Mouse (Mus musculus) heart, embryonic 16.5 days (tissue): Measurements from ENCODE around the gene H1fnt. TPM values are rescaled to one million over a fixed set of nuclear protein-coding genes. Genes with fewer than 3 reads are reported as not detected.

Experiments used
- ATAC-seq: fragments of 200-750 bp; cut with Nextera tagmentation; replicated peaks from 2 replicates; pipeline ENCODE4 v1.8.0; 2017; ENCODE audit warnings: moderate number of reproducible peaks; ENCODE audit not compliant: insufficient read depth, low FRiP score; ENCODE audit errors: extremely low read depth
- H3K27ac ChIP-seq: fragments of 300-500 bp; sonication (generic); 2 replicates; pipeline ENCODE4 v1.5.1; 2014; ENCODE audit warnings: mild to moderate bottlenecking, low read length, control low read depth, moderate library complexity
- H3K27me3 ChIP-seq: fragments of 300-500 bp; sonication (generic); 2 replicates; pipeline ENCODE4 v1.6.1; 2014; ENCODE audit warnings: low read length, mixed read lengths; ENCODE audit not compliant: control insufficient read depth, insufficient read depth
- H3K36me3 ChIP-seq: fragments of 300-500 bp; sonication (generic); 2 replicates; pipeline ENCODE4 v1.6.1; 2014; ENCODE audit not compliant: control insufficient read depth, insufficient read depth
- H3K4me1 ChIP-seq: fragments of 300-500 bp; sonication (generic); 2 replicates; pipeline ENCODE4 v1.6.1; 2014; ENCODE audit warnings: low read length, mixed read lengths; ENCODE audit not compliant: control insufficient read depth, insufficient read depth
- H3K4me2 ChIP-seq: fragments of 300-500 bp; sonication (generic); 2 replicates; pipeline ENCODE4 v1.6.1; 2014; ENCODE audit warnings: low read depth, mild to moderate bottlenecking, control low read depth, low read length
- H3K4me3 ChIP-seq: fragments of 300-500 bp; sonication (generic); 2 replicates; pipeline ENCODE4 v1.5.1; 2014; ENCODE audit warnings: mild to moderate bottlenecking, control low read depth, low read length
- H3K9ac ChIP-seq: fragments of 300-500 bp; sonication (generic); 2 replicates; pipeline ENCODE4 v1.6.1; 2014; ENCODE audit warnings: low read length, control low read depth
- H3K9me3 ChIP-seq: fragments of 300-500 bp; sonication (generic); replicated peaks from 2 replicates; pipeline ENCODE4 v1.6.1; 2016; ENCODE audit warnings: low read length; ENCODE audit not compliant: control insufficient read depth
- WGBS: fragments of 180-500 bp; shearing (Covaris S2); extraction: QIAGEN DNeasy Blood & Tissue Kit; methylation state at CpG from one replicate; pipeline ENCODE4 v1.1.7; 2014; 5-methylcytosine and 5-hydroxymethylcytosine counted together
- polyA plus RNA-seq: library from polyadenylated mRNA; unstranded; fragments of >200 nt; fragmentation: Nextera tagmentation; extraction: Ambion mirVana; gene quantifications from 2 replicates; pipeline ENCODE4 v1.2.1, GENCODE M21; 2015

Gene H1fnt
- polyA plus RNA-seq, 1 experiment from 2014 or later, result not detected

DNA sequence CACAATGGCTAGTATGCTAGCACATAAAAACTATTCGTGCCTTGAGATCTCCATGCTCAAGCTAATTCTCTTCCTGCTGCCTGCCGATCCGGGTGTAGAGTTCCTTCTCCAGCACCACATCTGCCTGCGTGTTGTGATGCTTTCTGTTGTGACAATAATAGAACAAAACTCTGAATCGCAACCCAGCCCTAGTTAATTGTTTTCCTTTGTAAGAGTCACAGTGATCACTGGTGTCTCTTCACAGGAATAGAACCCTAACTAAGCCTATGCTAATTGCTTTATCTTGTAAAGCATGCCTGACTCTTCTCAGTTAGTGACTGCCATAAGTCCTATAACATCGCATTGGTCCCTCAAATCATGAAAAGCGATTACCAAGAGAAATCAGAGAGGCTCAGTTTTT is 31.0 kb downstream of the H1fnt start:
- H3K27me3 ChIP-seq, result no peaks in the 10 kb centered on the region
- no peak overlapping the region for H3K4me3 ChIP-seq
- H3K4me1 ChIP-seq, result no peaks in the 10 kb centered on the region
- H3K27ac ChIP-seq, result no peak overlapping the region
- 72% methylated on average over 7 of the region's 7 CpGs for WGBS
- H3K9me3 ChIP-seq, result no peaks in the 10 kb centered on the region
- no peak overlapping the region for H3K9ac ChIP-seq
- no peak overlapping the region for H3K4me2 ChIP-seq
- H3K36me3 ChIP-seq, result no peaks in the 10 kb centered on the region
- ATAC-seq, result no peak

DNA sequence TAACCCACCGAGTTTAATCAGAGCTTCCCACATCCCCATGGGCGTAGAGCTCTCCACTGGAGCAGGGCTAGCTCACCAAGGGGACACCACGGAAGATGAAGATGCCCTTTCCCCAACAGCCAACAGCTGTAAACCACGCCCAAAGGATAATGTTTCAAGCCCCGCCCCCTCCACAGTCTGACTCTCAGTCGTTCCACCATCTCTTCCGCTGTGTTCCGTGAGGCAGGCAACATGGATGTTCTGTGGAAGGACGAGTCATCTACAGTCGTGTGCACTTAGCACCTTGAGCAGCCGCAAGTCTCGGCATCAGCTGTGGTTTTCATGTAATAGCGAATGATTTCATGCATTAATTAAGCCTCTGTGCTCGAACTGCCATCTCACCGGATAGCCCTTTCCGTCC is 31.5 kb downstream of the H1fnt start:
- Histone ChIP-seq H3K4me1 (no peaks in the 10 kb centered on the region), H3K9ac (no peak overlapping the region), H3K36me3 (no peaks in the 10 kb centered on the region), H3K4me2 (no peak overlapping the region), H3K27ac (no peak overlapping the region), H3K4me3 (no peak overlapping the region), H3K9me3 (no peaks in the 10 kb centered on the region), H3K27me3 (no peaks in the 10 kb centered on the region)
- no peak for ATAC-seq
- 40% methylated on average over 16 of the region's 16 CpGs for WGBS

DNA sequence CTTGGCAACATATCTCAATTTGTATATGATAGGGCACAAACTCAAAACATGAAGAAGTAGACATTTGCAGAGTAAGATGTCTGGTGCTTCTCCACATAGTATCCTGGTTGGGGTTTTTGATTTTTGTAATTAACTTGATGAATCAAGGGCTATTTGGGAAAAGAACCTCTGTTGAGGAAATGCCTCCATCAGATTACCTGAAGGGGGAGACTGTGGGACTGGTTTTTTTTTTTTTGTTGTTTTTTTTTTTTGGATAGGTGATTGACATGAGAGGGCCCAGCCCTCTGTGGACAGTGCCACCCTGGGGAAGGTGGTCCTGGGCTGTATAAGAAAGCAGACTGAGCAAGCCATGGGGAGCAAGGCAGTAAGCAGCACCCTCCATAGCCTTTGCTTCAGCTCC is 34.7 kb downstream of the H1fnt start:
- no peak overlapping the region for H3K9ac ChIP-seq
- no peak overlapping the region for H3K4me3 ChIP-seq
- ATAC-seq, result no peak

DNA sequence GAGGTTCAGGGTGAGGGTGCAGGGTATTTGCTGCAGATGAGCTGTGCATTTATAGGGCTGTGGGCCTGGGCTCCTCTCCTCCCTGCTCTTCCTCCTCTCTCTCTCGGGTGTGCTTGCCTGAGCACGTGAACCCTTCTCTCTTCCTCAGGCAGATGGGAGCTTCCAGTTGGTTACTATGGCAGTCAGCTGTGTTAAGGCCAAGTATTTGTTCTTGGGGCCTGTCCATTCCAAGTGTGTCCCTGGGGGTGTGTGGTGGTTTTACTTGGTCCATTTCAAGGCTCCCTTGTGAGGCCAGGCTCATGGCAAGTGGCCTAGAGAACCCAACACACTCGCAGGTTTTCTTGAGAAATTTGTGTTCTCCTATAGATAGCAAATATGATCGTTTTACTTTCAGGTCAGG is 36.2 kb downstream of the H1fnt start, which contains the start of the genes Gm44579 and Olfr287:
TSS of gene Gm44579 (minus strand) at position 101 of the 400 bp plus-strand sequence.
TSS of gene Olfr287 (minus strand) at position 180 of the 400 bp plus-strand sequence.
- no peaks in the 10 kb centered on the region for H3K36me3 ChIP-seq
- no peak within 1 kb of the TSS for H3K4me2 ChIP-seq
- no peaks in the 10 kb centered on the region for H3K9me3 ChIP-seq
- no peak within 1 kb of the TSS for H3K4me3 ChIP-seq
- H3K27me3 ChIP-seq, result no peaks in the 10 kb centered on the region
- 57% methylated on average over 4 of the region's 4 CpGs for WGBS
- no peak within 1 kb of the TSS for H3K9ac ChIP-seq
- H3K27ac ChIP-seq, result no peak within 1 kb of the TSS
- H3K4me1 ChIP-seq, result no peaks in the 10 kb centered on the region
- no peak for ATAC-seq

More for the DNA sequence above, 34.7 kb downstream of the H1fnt start:
- no peak overlapping the region for H3K27ac ChIP-seq
- no peaks in the 10 kb centered on the region for H3K27me3 ChIP-seq
- no peak overlapping the region for H3K4me2 ChIP-seq
- no peaks in the 10 kb centered on the region for H3K36me3 ChIP-seq
- H3K4me1 ChIP-seq, result no peaks in the 10 kb centered on the region
- H3K9me3 ChIP-seq, result no peaks in the 10 kb centered on the region

DNA sequence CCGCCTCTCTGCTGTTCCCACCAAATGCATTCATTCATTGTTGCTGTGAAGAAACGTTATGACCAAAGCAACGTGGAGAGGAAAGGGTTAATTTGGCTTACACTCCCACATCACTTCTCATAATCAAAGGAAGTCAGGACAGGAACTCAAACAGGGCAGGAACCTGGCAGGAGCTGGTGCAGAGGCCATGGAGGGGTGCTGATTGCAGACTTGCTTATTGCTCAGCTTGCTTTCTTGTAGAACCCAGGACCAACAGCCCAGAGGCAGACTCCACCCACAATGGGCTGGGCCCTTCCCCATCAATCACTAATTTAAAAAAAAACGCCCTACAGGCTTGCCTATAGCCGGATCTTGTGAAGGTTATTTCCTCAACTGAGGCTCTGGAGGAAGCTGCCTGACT is 43.0 kb downstream of the H1fnt start:
- Histone ChIP-seq H3K4me2 (no peak overlapping the region), H3K4me3 (no peak overlapping the region), H3K4me1 (peaks cover 4% of the 10 kb centered on the region; the same call in 1 of the 2 replicates), H3K36me3 (no peaks in the 10 kb centered on the region), H3K27me3 (no peaks in the 10 kb centered on the region), H3K9ac (no peak overlapping the region), H3K9me3 (no peaks in the 10 kb centered on the region), H3K27ac (no peak overlapping the region)
- ATAC-seq, result no peak
- WGBS, result 57% methylated on average over 5 of the region's 5 CpGs

DNA sequence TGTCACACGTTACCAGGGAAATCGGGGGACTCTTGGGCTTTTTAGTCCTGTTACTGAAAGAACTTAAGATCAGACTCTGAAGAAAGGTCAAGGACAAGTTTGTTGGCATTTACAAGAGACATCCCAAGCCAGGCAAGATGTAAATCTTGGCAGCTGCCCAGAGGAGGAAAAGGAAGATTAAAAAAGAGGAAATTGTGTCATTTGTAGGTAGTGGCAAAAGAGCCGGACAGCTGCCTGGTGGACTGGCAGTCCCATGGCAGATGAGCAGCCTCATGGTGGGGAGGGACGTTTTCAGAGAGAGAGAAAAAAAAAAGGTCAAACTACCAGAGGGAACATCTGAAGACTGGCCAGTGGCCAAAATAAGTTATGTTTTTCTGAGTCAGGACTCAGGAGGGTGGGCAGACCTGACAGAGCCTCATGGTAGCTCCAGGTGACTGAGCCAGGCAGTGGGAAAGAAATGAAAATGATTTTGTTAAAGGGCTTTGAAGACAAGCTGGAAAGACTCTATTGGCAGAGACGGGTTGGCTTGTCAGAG is 43.7 kb downstream of the H1fnt start:
- WGBS, result 60% methylated on average over 5 of the region's 5 CpGs
- H3K9ac ChIP-seq, result no peak overlapping the region
- no peak overlapping the region for H3K4me2 ChIP-seq
- H3K9me3 ChIP-seq, result no peaks in the 10 kb centered on the region
- ATAC-seq, result no peak
- H3K4me1 ChIP-seq, result peaks cover 4% of the 10 kb centered on the region; the same call in 1 of the 2 replicates
- H3K27ac ChIP-seq, result no peak overlapping the region
- no peaks in the 10 kb centered on the region for H3K36me3 ChIP-seq
- H3K4me3 ChIP-seq, result no peak overlapping the region
- H3K27me3 ChIP-seq, result no peaks in the 10 kb centered on the region

DNA sequence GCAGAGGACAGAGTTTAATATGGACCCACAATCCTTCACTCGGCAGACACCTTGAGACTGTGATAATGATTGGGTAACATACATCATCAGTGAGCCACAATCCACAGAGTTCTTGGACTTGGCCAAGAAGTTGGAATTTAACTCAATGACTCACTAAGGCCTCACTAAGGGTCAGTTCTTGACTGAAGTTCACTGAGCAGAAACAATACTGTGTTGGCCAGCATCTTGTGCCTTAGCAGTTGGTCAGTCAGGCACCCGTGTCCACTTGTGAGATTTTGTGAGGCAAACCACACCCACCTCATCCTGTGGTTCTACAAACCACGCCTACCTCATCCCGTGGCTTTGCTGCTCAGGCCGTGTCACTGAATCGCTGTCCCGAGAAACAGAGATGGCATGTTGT is 47.4 kb downstream of the H1fnt start:
- H3K36me3 ChIP-seq, result no peaks in the 10 kb centered on the region
- H3K4me1 ChIP-seq, result peaks cover 4% of the 10 kb centered on the region; the same call in 1 of the 2 replicates
- H3K4me3 ChIP-seq, result no peak overlapping the region
- no peaks in the 10 kb centered on the region for H3K9me3 ChIP-seq
- WGBS, result 74% methylated on average over 7 of the region's 7 CpGs
- no peak for ATAC-seq
- H3K9ac ChIP-seq, result no peak overlapping the region
- no peaks in the 10 kb centered on the region for H3K27me3 ChIP-seq
- no peak overlapping the region for H3K27ac ChIP-seq
- no peak overlapping the region for H3K4me2 ChIP-seq

Other genes with a start within 250 kb of the H1fnt start
- 145 and 157 TPM in 2 replicates for gene Pfkm, start 164.7 kb downstream of the H1fnt start, polyA plus RNA-seq
- gene Senp1, start 163.5 kb downstream of the H1fnt start, polyA plus RNA-seq, result 17.8 and 17.9 TPM in 2 replicates
- 91.2 and 91.7 TPM in 2 replicates for gene Asb8, start 91.7 kb downstream of the H1fnt start, polyA plus RNA-seq
- gene Ccdc184, start 90.1 kb downstream of the H1fnt start, polyA plus RNA-seq, result 1.2 and 1.7 TPM in 2 replicates
- gene Olfr288, start 61.8 kb downstream of the H1fnt start, polyA plus RNA-seq, result not detected in 2 replicates
- gene Gm44579, start 36.3 kb downstream of the H1fnt start, polyA plus RNA-seq, result not detected in 2 replicates
- not detected in 2 replicates for gene Olfr287, start 36.2 kb downstream of the H1fnt start, polyA plus RNA-seq
- not detected in 2 replicates for gene Olfr286, start 22.8 kb downstream of the H1fnt start, polyA plus RNA-seq
- gene Zfp641, start 38.9 kb upstream of the H1fnt start, polyA plus RNA-seq, result 1.6 and 2.0 TPM in 2 replicates
- gene Olfr285, start 60.1 kb upstream of the H1fnt start, polyA plus RNA-seq, result not detected in 2 replicates
- gene Olfr284, start 83.7 kb upstream of the H1fnt start, polyA plus RNA-seq, result not detected in 2 replicates
- not detected in 2 replicates for gene Olfr283, start 123.7 kb upstream of the H1fnt start, polyA plus RNA-seq
- gene Olfr282, start 173.9 kb upstream of the H1fnt start, polyA plus RNA-seq, result not detected in 2 replicates
- gene Olfr281, start 195.3 kb upstream of the H1fnt start, polyA plus RNA-seq, result not detected in 2 replicates
- gene OR5BS1P, start 212.6 kb upstream of the H1fnt start, polyA plus RNA-seq, result not detected in 2 replicates
- not detected in 2 replicates for gene Lalba, start 225.4 kb upstream of the H1fnt start, polyA plus RNA-seq
- not detected in 2 replicates for gene Olfr279, start 235.1 kb upstream of the H1fnt start, polyA plus RNA-seq